Mouse (Mus musculus) G1E (cell line): ENCODE measurements at regions not wholly inside any gene's neighbourhood (a gene's known extent, or its start where the extent isn't known, plus 50 kb on each side); places are given as distances from the start of the nearest gene placed in this dataset.
A peak's percentile ranks its signal among the peaks of the same experiment; 100 is the strongest.

Source experiments
- ATAC-seq: 2 replicates; pipeline ENCODE4 v1.8.0; 2016; ENCODE audit warnings: mild to moderate bottlenecking; ENCODE audit not compliant: insufficient number of reproducible peaks, poor library complexity, low FRiP score, severe bottlenecking; ENCODE audit errors: extremely low read depth
- DNase-seq: peaks from one replicate; pipeline ENCODE4 v3.0.0; 2012; ENCODE audit warnings: low spot score
- H3K27me3 ChIP-seq: 2 replicates; pipeline ENCODE4 v1.6.1; 2012; ENCODE audit warnings: mild to moderate bottlenecking, low read length, inconsistent platforms; ENCODE audit not compliant: insufficient read depth
- H3K36me3 ChIP-seq: replicated peaks from 2 replicates; pipeline ENCODE3; 2012; ENCODE audit warnings: mild to moderate bottlenecking, inconsistent platforms
- H3K4me1 ChIP-seq: 2 replicates; pipeline ENCODE4 v1.6.1; 2012; ENCODE audit warnings: low read depth, low read length, inconsistent platforms, mixed read lengths; ENCODE audit not compliant: insufficient read depth
- H3K4me3 ChIP-seq: 2 replicates; pipeline ENCODE4 v1.5.1; 2012; ENCODE audit warnings: low read depth, mild to moderate bottlenecking, inconsistent platforms, low read length, moderate library complexity, mixed read lengths
- H3K9me3 ChIP-seq: replicated peaks from 2 replicates; pipeline ENCODE4 v1.6.1; 2012; ENCODE audit warnings: inconsistent platforms
- CTCF ChIP-seq: IDR thresholded peaks from 2 replicates; pipeline ENCODE4 v1.5.1; 2012; ENCODE audit warnings: low read depth, low read length, inconsistent platforms, mixed read lengths
- GATA1 ChIP-seq: IDR thresholded peaks from 2 replicates; pipeline ENCODE4 v1.6.1; 2012; ENCODE audit warnings: borderline replicate concordance, low read length, inconsistent platforms, mixed read lengths
- GATA2 ChIP-seq: IDR thresholded peaks from 2 replicates; pipeline ENCODE4 v1.6.1; 2012; ENCODE audit warnings: low read depth, low read length, inconsistent platforms, borderline replicate concordance
- POLR2AphosphoS5 ChIP-seq: IDR thresholded peaks from 2 replicates; pipeline ENCODE4 v1.6.1; 2012; ENCODE audit warnings: low read depth, low read length, inconsistent platforms; ENCODE audit not compliant: insufficient replicate concordance
- TAL1 ChIP-seq: conservative IDR thresholded peaks from 2 replicates; pipeline ENCODE4 v1.6.1; 2012; ENCODE audit warnings: low read depth, low read length, inconsistent platforms, mixed read lengths

DNA sequence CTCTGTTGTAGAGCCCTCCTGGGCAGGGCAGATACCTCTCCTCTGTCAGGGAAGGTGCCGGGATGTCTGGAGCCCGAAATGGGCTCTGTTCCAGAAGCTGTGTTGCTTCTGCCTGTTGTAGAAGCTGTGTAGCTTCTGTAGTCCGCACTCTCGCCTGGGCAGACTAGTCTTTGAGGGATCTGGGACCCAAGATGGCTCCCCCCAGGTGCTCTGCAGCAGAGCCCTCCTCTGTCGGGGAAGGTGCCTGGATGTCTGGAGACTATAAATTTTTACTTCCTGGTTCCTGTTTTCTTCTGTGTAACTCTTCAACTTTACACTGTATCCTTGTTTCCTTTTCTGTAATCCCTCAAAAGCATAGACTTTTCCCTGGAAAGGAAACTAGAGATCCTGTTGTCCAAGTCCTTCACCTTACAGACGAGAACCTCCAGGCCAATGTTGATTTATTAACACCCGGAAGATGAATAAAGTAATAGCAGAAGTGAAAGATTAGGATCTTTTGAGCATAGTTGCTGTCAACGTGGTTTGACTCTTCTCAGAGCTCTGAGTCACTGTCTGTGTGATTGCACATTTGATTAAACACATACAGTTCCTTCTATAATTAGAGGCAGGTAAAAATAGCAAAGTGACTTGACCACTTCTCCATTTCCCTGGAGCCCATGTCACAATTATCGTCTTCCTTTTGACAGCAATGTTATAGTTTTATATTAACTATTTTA, 202.2 kb upstream of the Ptger4 start:
- peaks cover 8% of the 10 kb centered on the region for H3K4me1 ChIP-seq
- TF ChIP-seq GATA1 (no peak), GATA2 (no peak), CTCF (no peak), POLR2AphosphoS5 (no peak), TAL1 (no peak)
- peak; percentile 77 for ATAC-seq
- no peak for DNase-seq
- H3K36me3 ChIP-seq, result no peaks in the 10 kb centered on the region
- H3K27me3 ChIP-seq, result peaks cover 5% of the 10 kb centered on the region; the same call in 1 of the 2 replicates
- no peaks in the 10 kb centered on the region for H3K9me3 ChIP-seq
- H3K4me3 ChIP-seq, result no peak overlapping the region

DNA sequence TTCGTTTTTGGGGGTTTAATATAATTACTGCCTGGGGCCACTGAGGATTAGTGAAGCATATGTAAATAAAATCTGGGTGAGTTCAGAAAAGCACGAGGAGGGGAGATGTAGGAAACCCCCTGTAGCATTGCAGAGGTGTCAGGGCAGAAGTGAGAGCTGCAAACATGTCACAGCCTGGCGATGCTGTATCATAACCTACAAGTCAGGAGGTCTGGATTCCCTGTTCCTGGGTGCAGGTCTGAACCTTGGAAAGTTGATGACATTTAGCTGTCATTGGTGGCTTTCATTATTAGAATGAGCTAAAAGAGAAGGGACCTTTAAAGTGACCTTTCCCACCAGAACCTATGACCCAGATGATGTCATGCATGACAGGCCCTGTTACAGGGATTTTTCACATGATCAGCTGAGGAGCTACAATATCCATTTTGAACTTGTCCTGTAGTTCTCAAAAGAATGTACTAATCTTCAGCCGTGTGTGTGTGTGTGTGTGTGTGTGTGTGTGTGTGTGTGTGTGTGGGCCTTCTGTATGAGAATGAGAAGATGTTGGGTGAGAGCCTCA, 202.8 kb upstream of the Ptger4 start:
- Histone ChIP-seq H3K4me3 (no peak overlapping the region), H3K36me3 (no peaks in the 10 kb centered on the region), H3K4me1 (peaks cover 8% of the 10 kb centered on the region), H3K27me3 (peaks cover 5% of the 10 kb centered on the region; the same call in 1 of the 2 replicates), H3K9me3 (no peaks in the 10 kb centered on the region)
- DNase-seq, result no peak
- ATAC-seq, result no peak
- no peak for TF ChIP-seq CTCF
- no peak for TF ChIP-seq GATA1
- TF ChIP-seq TAL1, result no peak
- TF ChIP-seq POLR2AphosphoS5, result no peak
- no peak for TF ChIP-seq GATA2

DNA sequence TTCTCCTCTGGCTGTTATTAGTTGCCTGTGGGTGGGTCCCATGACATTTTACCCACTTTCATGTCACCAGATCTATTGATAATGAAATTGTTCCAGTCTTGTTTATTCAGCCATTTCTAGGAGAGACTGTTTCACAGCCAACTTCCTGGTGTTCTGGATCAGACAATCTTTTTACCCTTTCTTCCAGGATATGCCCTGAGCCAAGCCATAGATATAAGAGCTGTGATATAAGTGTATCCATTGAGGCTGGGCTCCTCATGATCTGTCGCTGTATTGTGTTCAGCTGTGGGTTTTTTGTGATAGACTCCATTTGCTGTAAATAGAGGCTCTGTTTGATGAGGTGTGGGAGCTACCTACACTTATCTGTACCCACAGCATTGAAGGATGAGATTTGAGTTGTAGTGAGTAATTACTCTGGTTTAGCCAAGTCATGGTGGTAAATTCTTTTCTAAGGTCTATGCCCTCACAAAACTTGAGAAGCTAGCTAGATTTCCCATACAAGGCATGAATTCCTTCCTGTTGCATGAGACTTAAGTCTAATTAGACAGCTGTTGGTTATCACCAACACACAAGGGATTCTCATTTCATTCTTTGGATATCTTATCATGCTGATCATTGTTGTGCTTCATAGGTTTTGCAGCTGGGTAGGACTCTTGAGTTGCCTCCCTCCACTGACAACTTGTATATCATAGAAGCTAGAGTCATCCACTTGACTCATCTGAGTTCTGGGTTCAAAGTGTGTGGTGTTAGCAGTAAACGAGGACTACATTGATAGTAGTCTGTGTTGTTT, 203.9 kb upstream of the Ptger4 start:
- ATAC-seq, result peak; percentile 42
- H3K36me3 ChIP-seq, result no peaks in the 10 kb centered on the region
- DNase-seq, result no peak

DNA sequence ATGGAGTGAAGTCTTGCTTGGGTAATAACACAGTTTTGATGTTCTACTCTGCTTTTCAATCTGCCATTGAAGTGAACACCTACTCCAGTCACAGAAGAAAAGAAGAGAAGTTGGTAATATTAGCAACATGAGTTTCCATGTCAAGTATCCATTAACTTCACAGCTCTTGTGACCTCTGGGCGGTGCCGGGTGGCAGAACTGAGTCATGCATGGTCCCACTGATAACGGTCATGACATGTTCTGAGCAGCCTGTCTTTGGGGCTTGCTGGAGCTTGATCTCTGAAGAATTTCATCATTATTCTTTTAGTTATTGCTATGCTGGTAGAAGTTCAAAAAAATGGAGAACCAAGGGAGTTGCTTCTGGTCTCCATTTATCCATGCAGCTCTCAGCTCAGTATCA, 215.1 kb upstream of the Ptger4 start:
- Histone ChIP-seq H3K4me1 (peaks cover 6% of the 10 kb centered on the region), H3K36me3 (no peaks in the 10 kb centered on the region), H3K27me3 (no peaks in the 10 kb centered on the region), H3K4me3 (no peak overlapping the region), H3K9me3 (no peaks in the 10 kb centered on the region)
- ATAC-seq (peak; percentile 88), DNase-seq (no peak)
- TF ChIP-seq GATA2 (no peak), GATA1 (no peak), POLR2AphosphoS5 (no peak), TAL1 (no peak), CTCF (no peak)

More for the DNA sequence above, 203.9 kb upstream of the Ptger4 start:
- Histone ChIP-seq H3K4me1 (peaks cover 8% of the 10 kb centered on the region), H3K9me3 (no peaks in the 10 kb centered on the region), H3K27me3 (peaks cover 5% of the 10 kb centered on the region; the same call in 1 of the 2 replicates), H3K4me3 (no peak overlapping the region)
- TF ChIP-seq POLR2AphosphoS5 (no peak), CTCF (no peak), TAL1 (no peak), GATA2 (no peak), GATA1 (no peak)

DNA sequence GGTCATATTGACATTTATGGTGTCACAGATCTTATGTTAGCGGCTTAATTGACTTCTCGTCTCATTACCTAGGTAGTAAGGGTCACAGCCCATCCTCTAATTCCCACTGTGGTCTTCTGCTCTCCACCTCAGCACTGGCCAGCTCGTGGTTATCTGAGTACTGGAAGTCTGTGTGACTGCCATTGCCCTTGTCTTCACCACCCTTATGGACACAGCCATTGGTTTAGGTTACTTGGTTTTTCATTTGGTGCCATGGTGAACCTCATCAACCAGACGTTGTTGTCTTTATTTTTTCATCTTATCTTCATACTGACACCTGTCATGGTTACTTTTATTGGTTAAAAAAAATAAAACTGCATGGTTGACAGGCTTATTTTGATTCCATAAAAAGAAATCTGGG, 215.6 kb upstream of the Ptger4 start:
- Histone ChIP-seq H3K4me3 (no peak overlapping the region), H3K36me3 (no peaks in the 10 kb centered on the region), H3K9me3 (no peaks in the 10 kb centered on the region), H3K27me3 (no peaks in the 10 kb centered on the region), H3K4me1 (peaks cover 6% of the 10 kb centered on the region)
- TF ChIP-seq TAL1, result no peak
- TF ChIP-seq GATA2, result no peak
- no peak for TF ChIP-seq CTCF
- no peak for TF ChIP-seq POLR2AphosphoS5
- TF ChIP-seq GATA1, result no peak
- ATAC-seq (no peak; the same call in 1 of the 2 replicates), DNase-seq (no peak)

DNA sequence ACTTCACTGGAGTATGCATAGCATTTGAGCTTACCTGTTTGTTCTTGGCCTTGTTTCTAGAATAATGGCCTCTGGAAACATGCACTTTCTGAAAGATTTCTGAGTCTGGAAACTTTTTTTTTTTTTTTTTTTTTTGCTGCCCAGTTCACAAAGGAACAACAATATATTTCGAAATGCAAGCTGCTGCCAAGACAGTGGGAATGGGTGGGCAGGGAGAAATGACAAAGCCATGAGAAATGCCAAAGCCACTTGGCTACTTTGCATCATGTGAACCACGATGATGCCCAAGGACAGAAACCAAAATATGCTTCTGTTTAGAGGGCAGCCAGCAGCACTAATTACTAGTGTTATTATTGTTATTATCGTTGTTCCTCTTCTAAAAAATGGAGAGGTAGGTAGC, 218.7 kb upstream of the Ptger4 start:
- Histone ChIP-seq H3K4me3 (no peak overlapping the region), H3K4me1 (peaks cover 6% of the 10 kb centered on the region), H3K9me3 (no peaks in the 10 kb centered on the region), H3K36me3 (no peaks in the 10 kb centered on the region), H3K27me3 (no peaks in the 10 kb centered on the region)
- no peak for ATAC-seq
- TF ChIP-seq GATA1 (no peak), CTCF (no peak)
- DNase-seq, result no peak
